Mouse (Mus musculus) MEL (cell line): Measurements from ENCODE around the gene Hoxc10. TPM values are rescaled to one million over a fixed set of nuclear protein-coding genes. Genes with fewer than 3 reads are reported as not detected.

Source experiments
- DNase-seq: peaks from one replicate; pipeline ENCODE4 v3.0.0; 2011; ENCODE audit warnings: low read depth, low spot score
- H3K27ac ChIP-seq: 2 replicates; pipeline ENCODE4 v1.5.1; 2012; ENCODE audit warnings: low read depth, mild to moderate bottlenecking, control low read depth, low read length, moderate library complexity; ENCODE audit not compliant: control insufficient read depth
- H3K27me3 ChIP-seq, 2 experiments: fragments of 150-350 bp in 1 of 2; sonication (generic) in 1 of 2; 2 replicates each; pipeline ENCODE4 v1.6.1; 2012; ENCODE audit warnings: low read length in 2 of 2, mild to moderate bottlenecking in 2 of 2, improper control_type of control experiment in 1 of 2, moderate library complexity in 1 of 2; ENCODE audit not compliant: insufficient read depth in 2 of 2, control insufficient read depth in 1 of 2
- H3K36me3 ChIP-seq, 2 experiments: 2 replicates each; pipeline ENCODE4 v1.6.1; 2012 to 2014; ENCODE audit warnings: low read length in 2 of 2, improper control_type of control experiment in 1 of 2, inconsistent platforms in 1 of 2, mild to moderate bottlenecking in 1 of 2; ENCODE audit not compliant: insufficient read depth in 2 of 2, control insufficient read depth in 1 of 2
- H3K4me1 ChIP-seq, 2 experiments: fragments of 150-350 bp in 1 of 2; sonication (generic) in 1 of 2; 2 replicates each; pipeline ENCODE4 v1.6.1; 2012; ENCODE audit warnings: low read length in 2 of 2, improper control_type of control experiment in 1 of 2, mild to moderate bottlenecking in 1 of 2; ENCODE audit not compliant: insufficient read depth in 2 of 2, control insufficient read depth in 1 of 2
- H3K4me3 ChIP-seq, 2 experiments: fragments of 150-350 bp in 1 of 2; sonication (generic) in 1 of 2; 2 replicates each; pipeline ENCODE4 v1.5.1; 2012; ENCODE audit warnings: low read depth in 2 of 2, low read length in 2 of 2, mild to moderate bottlenecking in 2 of 2, moderate library complexity in 2 of 2, control low read depth in 1 of 2, improper control_type of control experiment in 1 of 2; ENCODE audit not compliant: control insufficient read depth in 1 of 2, insufficient read depth in 1 of 2
- H3K79me2 ChIP-seq: 2 replicates; pipeline ENCODE4 v1.6.1; 2012; ENCODE audit warnings: mild to moderate bottlenecking, low read length, moderate library complexity; ENCODE audit not compliant: control insufficient read depth, poor library complexity, insufficient read depth
- H3K9ac ChIP-seq: 2 replicates; pipeline ENCODE4 v1.6.1; 2012; ENCODE audit warnings: low read depth, mild to moderate bottlenecking, control low read depth, low read length, moderate library complexity; ENCODE audit not compliant: control insufficient read depth, poor library complexity, severe bottlenecking
- H3K9me3 ChIP-seq: fragments of 150-350 bp; sonication (generic); replicated peaks from 2 replicates; pipeline ENCODE4 v1.6.1; 2012; ENCODE audit warnings: mild to moderate bottlenecking, low read length, improper control_type of control experiment, moderate library complexity; ENCODE audit not compliant: insufficient read depth
- CHD1 ChIP-seq: IDR thresholded peaks from 2 replicates; pipeline ENCODE4 v1.6.1; 2012; ENCODE audit warnings: low read depth, mild to moderate bottlenecking, inconsistent platforms, low read length, improper control_type of control experiment
- ELF1 ChIP-seq: IDR thresholded peaks from 2 replicates; pipeline ENCODE4 v1.6.1; 2014; ENCODE audit warnings: low read depth, mild to moderate bottlenecking, inconsistent platforms, low read length, improper control_type of control experiment, moderate library complexity
- GABPA ChIP-seq: IDR thresholded peaks from 2 replicates; pipeline ENCODE4 v1.6.1; 2012; ENCODE audit warnings: low read depth, mild to moderate bottlenecking, inconsistent platforms, low read length, improper control_type of control experiment, moderate library complexity
- JUND ChIP-seq: IDR thresholded peaks from 2 replicates; pipeline ENCODE4 v1.6.1; 2011; ENCODE audit warnings: low read depth, mild to moderate bottlenecking, improper control_type of control experiment, low read length
- KAT2A ChIP-seq: conservative IDR thresholded peaks from 2 replicates; pipeline ENCODE4 v1.6.1; 2012; ENCODE audit warnings: low read depth, low read length, improper control_type of control experiment, inconsistent platforms
- MAX ChIP-seq: IDR thresholded peaks from 2 replicates; pipeline ENCODE4 v1.6.1; 2011; ENCODE audit warnings: low read length, improper control_type of control experiment
- MXI1 ChIP-seq: IDR thresholded peaks from 2 replicates; pipeline ENCODE4 v1.6.1; 2011; ENCODE audit warnings: mild to moderate bottlenecking, low read depth, low read length, improper control_type of control experiment
- NRF1 ChIP-seq: IDR thresholded peaks from 2 replicates; pipeline ENCODE4 v1.6.1; 2014; ENCODE audit warnings: low read depth, mild to moderate bottlenecking, inconsistent platforms, low read length, improper control_type of control experiment, moderate library complexity; ENCODE audit not compliant: poor library complexity, insufficient read depth, severe bottlenecking
- TBP ChIP-seq: IDR thresholded peaks from 2 replicates; pipeline ENCODE4 v1.8.0; 2011; ENCODE audit warnings: low read depth, low read length, improper control_type of control experiment
- polyA plus RNA-seq, 2 experiments: library from polyadenylated mRNA; stranded (reverse) in 1 of 2; unstranded in 1 of 2; fragments of >175 nt in 1 of 2; fragments of >200 nt in 1 of 2; gene quantifications; 2 replicates each; pipeline versions ENCODE4 v1.2.1 to v1.2.4; 2012; ENCODE audit warnings: low replicate concordance in 2 of 2, low read depth in 1 of 2; ENCODE audit not compliant: insufficient read length in 2 of 2, insufficient read depth in 1 of 2, missing spikeins in 1 of 2
- total RNA-seq: library from RNA; depleted of rRNA; stranded (reverse); fragments of 300-350 nt; gene quantifications from 2 replicates; pipeline ENCODE4 v1.2.3, GENCODE M21; 2012

The Hoxc10 gene
- total and polyA plus RNA-seq, 3 experiments, result 6.8 to 24.8 TPM; not detected in 1

DNA sequence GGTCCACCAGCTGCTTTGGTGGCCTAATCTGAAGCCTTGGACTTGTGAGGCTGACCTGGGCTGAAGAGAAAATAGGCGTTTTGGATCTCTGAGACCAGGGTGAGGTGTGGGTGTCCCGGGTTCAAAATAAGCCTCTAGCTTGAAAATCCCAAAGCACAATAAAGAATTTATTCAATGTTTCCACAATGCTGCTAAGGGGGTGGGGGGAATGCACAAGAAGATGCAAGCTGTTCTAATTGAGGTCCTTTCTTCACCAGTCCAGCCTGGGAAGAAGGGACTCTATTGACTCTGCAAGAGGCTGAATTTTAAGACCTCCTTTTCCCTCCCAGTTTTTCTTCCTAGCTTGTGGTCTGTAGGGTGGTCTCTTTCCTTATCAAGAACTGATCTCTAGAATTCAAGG is 15.7 kb upstream of the Hoxc10 start:
- Histone ChIP-seq H3K4me3 (no peak overlapping the region), H3K27me3 (peaks cover 22 to 38% of the 10 kb centered on the region in 2 experiments), H3K27ac (no peak overlapping the region), H3K79me2 (no peaks in the 10 kb centered on the region), H3K4me1 (peaks cover 4 to 5% of the 10 kb centered on the region in 2 experiments; a peak in 2 of 4 replicates), H3K36me3 (peaks cover 0 to 2% of the 10 kb centered on the region in 2 experiments; a peak in 1 of 4 replicates), H3K9me3 (no peaks in the 10 kb centered on the region), H3K9ac (no peak overlapping the region)
- no peak for TF ChIP-seq KAT2A
- no peak for TF ChIP-seq ELF1
- TF ChIP-seq TBP, result no peak
- no peak for DNase-seq

GRCm38 (mm10) chr15:102953561-102953960 is 13.0 kb upstream of the Hoxc10 start:
- no peaks in the 10 kb centered on the region for H3K36me3 ChIP-seq
- H3K27ac ChIP-seq, result no peak overlapping the region
- no peak overlapping the region for H3K4me3 ChIP-seq
- DNase-seq, result no peak
- H3K27me3 ChIP-seq, result peaks cover 25 to 37% of the 10 kb centered on the region in 2 experiments
- TF ChIP-seq KAT2A (no peak), CHD1 (no peak), JUND (no peak), NRF1 (no peak), MXI1 (no peak), GABPA (no peak)
- H3K9me3 ChIP-seq, result no peaks in the 10 kb centered on the region
- H3K79me2 ChIP-seq, result no peaks in the 10 kb centered on the region
- H3K9ac ChIP-seq, result no peak overlapping the region
- H3K4me1 ChIP-seq, result no peaks in the 10 kb centered on the region

DNA sequence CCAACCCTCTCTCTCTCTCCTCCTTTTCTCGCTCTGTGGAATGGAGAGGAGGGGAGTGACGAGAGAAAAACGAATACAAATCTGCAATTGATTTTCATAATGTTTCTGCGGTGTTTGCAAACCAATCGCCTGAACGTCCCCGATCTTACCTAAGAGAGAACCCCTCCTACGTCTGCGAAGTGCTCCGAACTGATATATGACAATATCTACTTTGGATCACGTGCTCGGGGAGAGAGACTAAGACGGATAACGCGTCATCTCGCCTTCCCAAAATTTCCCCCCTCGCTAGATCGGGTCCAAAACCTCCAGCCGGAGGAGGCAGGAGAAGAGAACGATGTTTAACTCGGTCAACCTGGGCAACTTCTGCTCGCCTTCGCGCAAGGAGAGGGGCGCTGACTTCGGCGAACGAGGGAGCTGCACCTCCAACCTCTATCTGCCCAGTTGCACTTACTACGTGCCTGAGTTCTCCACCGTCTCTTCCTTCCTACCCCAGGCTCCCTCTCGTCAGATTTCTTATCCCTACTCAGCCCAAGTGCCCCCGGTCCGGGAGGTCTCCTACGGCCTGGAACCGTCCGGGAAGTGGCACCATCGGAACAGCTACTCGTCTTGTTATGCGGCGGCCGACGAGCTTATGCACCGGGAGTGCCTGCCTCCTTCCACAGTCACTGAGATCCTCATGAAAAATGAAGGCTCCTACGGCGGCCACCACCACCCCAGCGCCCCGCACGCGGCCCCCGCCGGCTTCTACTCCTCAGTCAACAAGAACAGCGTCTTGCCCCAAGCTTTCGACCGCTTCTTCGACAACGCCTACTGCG is 12.2 kb upstream of the Hoxc10 start, which contains the start of gene Hoxc11:
Gene Hoxc11, plus strand, starts transcription at position 236 of the 815 bp plus-strand sequence.
- DNase-seq, result no peak
- no peaks in the 10 kb centered on the region for H3K79me2 ChIP-seq
- no peak within 1 kb of the TSS for H3K9ac ChIP-seq
- peaks cover 26 to 43% of the 10 kb centered on the region in 2 experiments for H3K27me3 ChIP-seq
- no peaks in the 10 kb centered on the region for H3K4me1 ChIP-seq
- H3K9me3 ChIP-seq, result no peaks in the 10 kb centered on the region
- no peaks in the 10 kb centered on the region for H3K36me3 ChIP-seq
- H3K4me3 ChIP-seq, result no peak within 1 kb of the TSS
- no peak within 1 kb of the TSS for H3K27ac ChIP-seq
- no peak for TF ChIP-seq MAX
